Mouse (Mus musculus) E14TG2a.4 (cell line): ENCODE measurements around the gene Ovol2.

Experiments used
- CTCF ChIP-seq: conservative IDR thresholded peaks from 2 replicates; pipeline ENCODE4 v1.5.1; 2014; ENCODE audit warnings: low read length
- NANOG ChIP-seq: IDR thresholded peaks from 2 replicates; pipeline ENCODE4 v1.6.1; 2014; ENCODE audit warnings: borderline replicate concordance, low read length, mixed read lengths
- POU5F1 ChIP-seq: IDR thresholded peaks from 2 replicates; pipeline ENCODE4 v1.6.1; 2014; ENCODE audit warnings: low read length, borderline replicate concordance

DNA sequence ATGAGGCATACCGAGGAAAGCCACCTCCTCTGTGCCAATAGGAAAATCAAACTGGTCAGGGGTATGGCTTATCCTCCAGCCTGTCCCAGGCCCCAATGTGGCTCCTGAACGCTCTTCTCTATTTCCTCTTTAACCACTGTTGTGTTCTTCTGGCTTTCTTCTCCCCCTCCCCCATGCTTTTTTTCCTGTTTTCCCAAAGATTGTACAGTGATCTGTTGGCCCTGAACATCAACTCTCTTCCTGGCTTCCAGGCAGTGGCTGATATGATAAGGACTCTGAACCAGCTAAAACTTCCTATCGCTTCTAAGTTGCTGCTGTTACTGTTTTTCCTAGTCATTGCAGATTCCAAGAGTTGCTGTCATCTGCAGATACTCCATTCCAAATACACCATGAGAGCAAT is 55.1 kb downstream of the Ovol2 start:
- TF ChIP-seq CTCF = no peak
- no peak for TF ChIP-seq NANOG
- TF ChIP-seq POU5F1 = no peak
